Mouse (Mus musculus): ENCODE data around the gene Armc9.

Armc9 gene

DNA sequence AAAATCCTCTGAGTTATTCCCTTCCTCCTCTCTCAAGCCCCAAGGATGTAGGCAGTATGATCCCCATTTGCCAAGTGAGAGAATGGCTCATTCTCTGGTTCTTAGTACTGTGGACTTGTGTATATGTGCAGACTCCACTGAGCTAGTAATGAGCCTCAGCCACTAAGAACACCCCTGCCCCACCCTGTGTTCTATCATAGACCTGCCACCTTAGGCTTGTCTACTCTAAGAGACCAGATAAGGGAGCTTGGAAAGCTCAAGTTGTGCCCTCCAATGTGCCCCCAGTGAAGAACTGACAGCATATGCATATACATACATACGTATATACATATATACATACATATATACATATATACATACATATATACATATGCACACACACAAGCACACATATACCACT lies 56.9 kb downstream of the Armc9 start:
- in situ Hi-C loops (cut with MboI; ENCODE audit: low pct_unique_long_range_greater_than_20kb in 1 of 2, low sequenced_read_pairs in 2 of 2, unreplicated experiment in 1 of 2): loop anchor here in 1 of 2 experiments (10.0 kb wide), 1 partner anchor 123 kb away; no protein-coding TSS in a partner anchor

DNA sequence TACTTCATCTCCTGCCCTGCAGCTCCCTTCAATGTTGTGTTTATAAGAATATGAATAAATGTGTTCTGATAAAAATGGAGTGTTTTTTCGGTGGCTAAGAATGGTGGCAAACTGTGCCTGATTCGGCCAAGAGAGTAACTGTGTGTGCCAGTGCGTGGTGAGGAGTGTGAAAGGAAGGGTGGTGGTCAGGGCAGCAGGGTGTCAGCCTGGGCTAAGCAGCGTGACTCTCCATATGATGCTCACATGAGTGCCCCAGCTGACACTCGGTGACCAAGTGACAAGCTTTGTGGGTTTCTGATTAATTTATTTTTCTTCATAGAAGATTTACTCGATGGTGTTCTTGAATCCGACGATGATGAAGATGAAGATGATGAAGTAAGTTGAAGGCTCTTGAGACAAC lies 58.2 kb downstream of the Armc9 start:
- in situ Hi-C loops (cut with MboI; ENCODE audit: low pct_unique_long_range_greater_than_20kb in 1 of 2, low sequenced_read_pairs in 2 of 2, unreplicated experiment in 1 of 2): loop anchor here in 1 of 2 experiments (10.0 kb wide), 1 partner anchor 122 kb away; no protein-coding TSS in a partner anchor

DNA sequence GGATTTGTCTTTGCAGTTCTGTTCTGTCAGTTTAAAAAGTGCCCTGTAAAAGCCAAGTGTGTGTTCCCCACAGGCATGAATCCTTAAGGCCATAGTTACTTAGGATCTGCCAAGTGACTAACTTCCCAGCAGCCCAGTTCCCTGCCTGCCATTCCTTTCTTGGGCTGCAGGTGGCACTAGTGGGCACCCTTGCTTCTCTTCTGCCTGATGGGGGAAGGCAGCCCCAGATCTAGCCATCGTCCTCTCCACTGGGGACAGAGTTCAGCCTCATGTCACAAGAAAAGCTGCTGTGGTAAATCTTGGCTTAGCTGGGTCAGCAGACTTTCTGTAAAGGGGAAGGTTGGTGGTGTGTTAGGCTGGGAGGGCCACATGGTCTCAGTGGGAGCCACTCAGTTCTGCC lies 59.6 kb downstream of the Armc9 start:
- in situ Hi-C loops (cut with MboI; ENCODE audit: low pct_unique_long_range_greater_than_20kb in 1 of 2, low sequenced_read_pairs in 2 of 2, unreplicated experiment in 1 of 2): loop anchor here in 1 of 2 experiments (10.0 kb wide), 1 partner anchor 121 kb away; no protein-coding TSS in a partner anchor

GRCm38 (mm10) chr1:86215297-86215696 lies 60.7 kb downstream of the Armc9 start:
- in situ Hi-C loops (cut with MboI; ENCODE audit: low pct_unique_long_range_greater_than_20kb in 1 of 2, low sequenced_read_pairs in 2 of 2, unreplicated experiment in 1 of 2): loop anchor here in 1 of 2 experiments (10.0 kb wide), 1 partner anchor 120 kb away; no protein-coding TSS in a partner anchor

GRCm38 (mm10) chr1:86216412-86216811 lies 61.8 kb downstream of the Armc9 start:
- in situ Hi-C loops (cut with MboI; ENCODE audit: low pct_unique_long_range_greater_than_20kb in 1 of 2, low sequenced_read_pairs in 2 of 2, unreplicated experiment in 1 of 2): loop anchor here in 1 of 2 experiments (10.0 kb wide), 1 partner anchor 118 kb away; no protein-coding TSS in a partner anchor

DNA sequence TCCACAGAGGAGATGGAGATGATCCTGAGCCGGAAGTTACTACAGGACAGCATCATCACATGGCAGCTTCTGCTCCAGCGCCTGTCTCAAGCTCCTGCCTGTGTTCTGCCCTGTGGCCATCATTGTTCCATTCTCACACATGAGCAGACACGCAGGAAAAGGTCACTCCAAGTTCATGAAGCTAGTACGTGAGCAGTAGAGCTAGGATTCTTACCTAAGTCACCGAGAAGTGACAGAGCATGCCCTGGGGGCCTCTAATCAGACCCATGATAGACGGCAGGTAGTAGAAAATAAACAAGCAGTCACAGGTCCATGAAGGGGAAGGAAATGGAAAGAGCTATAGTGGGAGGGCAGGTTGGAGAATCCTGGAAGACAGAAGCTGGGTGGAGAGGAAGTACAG lies 63.4 kb downstream of the Armc9 start:
- in situ Hi-C loops (cut with MboI; ENCODE audit: low pct_unique_long_range_greater_than_20kb in 1 of 2, low sequenced_read_pairs in 2 of 2, unreplicated experiment in 1 of 2): loop anchor here in 1 of 2 experiments (10.0 kb wide), 1 partner anchor 117 kb away; no protein-coding TSS in a partner anchor

DNA sequence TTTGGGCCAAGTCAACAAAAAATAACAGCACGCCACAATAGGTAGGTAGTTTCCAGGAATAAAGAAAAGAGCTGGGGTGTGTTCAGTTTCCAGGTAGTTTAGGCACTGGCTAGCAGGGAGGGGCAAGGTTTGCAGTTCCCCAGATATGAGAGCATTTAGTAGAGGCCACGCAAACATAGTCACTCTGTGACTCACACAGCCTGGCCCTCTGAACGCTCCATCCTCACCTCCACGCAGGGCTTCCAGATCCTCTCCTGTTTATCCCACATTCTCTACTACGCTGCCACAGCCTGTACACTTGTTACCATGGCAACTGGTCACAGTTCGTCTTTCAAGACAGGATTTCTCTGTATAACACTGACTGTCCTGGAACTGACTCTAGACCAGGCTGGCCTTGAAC lies 70.6 kb downstream of the Armc9 start:
- in situ Hi-C loops (cut with MboI; ENCODE audit: low pct_unique_long_range_greater_than_20kb in 1 of 2, low sequenced_read_pairs in 2 of 2, unreplicated experiment in 1 of 2): no loop called here

- in situ Hi-C loops (cut with MboI; ENCODE audit: low pct_unique_long_range_greater_than_20kb in 1 of 2, low sequenced_read_pairs in 2 of 2, unreplicated experiment in 1 of 2): no loop called here
Observed at GRCm38 (mm10) chr1:86228653-86229052, 74.1 kb downstream of the Armc9 start.

- in situ Hi-C loops (cut with MboI; ENCODE audit: low pct_unique_long_range_greater_than_20kb in 1 of 2, low sequenced_read_pairs in 2 of 2, unreplicated experiment in 1 of 2): no loop called here
Observed at GRCm38 (mm10) chr1:86229184-86229829, 74.7 kb downstream of the Armc9 start.

GRCm38 (mm10) chr1:86232631-86233030 lies 78.1 kb downstream of the Armc9 start:
- in situ Hi-C loops (cut with MboI; ENCODE audit: low pct_unique_long_range_greater_than_20kb in 1 of 2, low sequenced_read_pairs in 2 of 2, unreplicated experiment in 1 of 2): no loop called here

DNA sequence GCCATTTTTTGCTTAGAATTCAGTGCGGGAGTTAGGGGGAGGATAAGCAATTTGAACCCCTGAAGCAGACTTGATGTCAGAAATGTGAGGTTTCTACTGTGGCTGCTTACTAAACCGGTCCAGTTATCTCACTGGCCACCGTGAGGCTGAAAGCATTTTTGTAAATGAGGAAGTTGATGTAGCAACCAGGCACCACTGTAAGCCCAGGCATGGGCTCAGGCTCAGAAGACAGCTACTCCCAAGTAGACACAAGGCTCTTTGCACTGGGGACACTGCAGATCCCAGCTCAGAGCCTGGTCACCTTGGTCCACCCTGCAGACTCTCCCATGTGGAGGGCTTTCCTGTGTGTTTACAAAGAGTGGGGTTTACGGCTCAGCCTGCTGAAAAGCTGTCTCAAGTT lies 79.2 kb downstream of the Armc9 start:
- in situ Hi-C loops (cut with MboI; ENCODE audit: low pct_unique_long_range_greater_than_20kb in 1 of 2, low sequenced_read_pairs in 2 of 2, unreplicated experiment in 1 of 2): no loop called here

DNA sequence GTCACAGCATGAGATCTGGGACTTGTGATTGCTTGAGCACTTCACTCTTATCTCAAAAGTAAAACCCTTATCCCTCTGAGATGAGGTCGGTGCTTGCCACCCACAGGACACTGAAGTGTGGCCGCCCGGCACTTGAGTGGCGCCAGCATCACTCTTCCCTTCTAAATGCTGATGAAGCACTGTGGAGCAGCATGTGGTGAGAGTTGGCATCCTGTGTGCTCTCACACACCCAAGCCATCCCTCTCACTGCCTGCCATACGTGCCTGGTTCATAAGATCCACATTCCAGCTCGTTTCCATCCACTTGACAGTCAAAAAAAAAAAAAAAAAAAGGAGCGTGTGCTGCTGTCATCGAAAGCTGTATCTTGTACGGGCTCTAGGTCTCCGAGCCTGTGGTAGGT lies 80.5 kb downstream of the Armc9 start:
- in situ Hi-C loops (cut with MboI; ENCODE audit: low pct_unique_long_range_greater_than_20kb in 1 of 2, low sequenced_read_pairs in 2 of 2, unreplicated experiment in 1 of 2): no loop called here

DNA sequence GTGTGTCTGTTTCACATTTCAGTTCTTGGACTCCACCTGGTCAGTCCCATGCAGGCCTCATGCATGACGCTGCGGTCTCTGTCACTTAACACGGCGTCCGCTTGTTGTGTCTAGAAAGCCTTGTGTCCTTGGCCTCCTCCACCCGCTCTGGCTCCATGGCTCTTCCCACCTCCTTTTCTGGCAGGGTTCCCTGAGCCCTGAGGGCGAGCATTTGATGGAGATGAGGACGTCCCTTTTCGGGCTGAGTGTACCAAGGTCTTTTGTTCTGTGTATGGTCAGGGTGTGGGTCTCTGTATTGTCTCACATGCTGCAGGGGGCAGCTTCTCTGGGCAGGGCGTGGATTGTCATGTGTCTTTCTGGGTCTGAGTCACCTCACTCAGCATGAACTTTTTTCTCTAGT lies 81.9 kb downstream of the Armc9 start:
- in situ Hi-C loops (cut with MboI; ENCODE audit: low pct_unique_long_range_greater_than_20kb in 1 of 2, low sequenced_read_pairs in 2 of 2, unreplicated experiment in 1 of 2): no loop called here

DNA sequence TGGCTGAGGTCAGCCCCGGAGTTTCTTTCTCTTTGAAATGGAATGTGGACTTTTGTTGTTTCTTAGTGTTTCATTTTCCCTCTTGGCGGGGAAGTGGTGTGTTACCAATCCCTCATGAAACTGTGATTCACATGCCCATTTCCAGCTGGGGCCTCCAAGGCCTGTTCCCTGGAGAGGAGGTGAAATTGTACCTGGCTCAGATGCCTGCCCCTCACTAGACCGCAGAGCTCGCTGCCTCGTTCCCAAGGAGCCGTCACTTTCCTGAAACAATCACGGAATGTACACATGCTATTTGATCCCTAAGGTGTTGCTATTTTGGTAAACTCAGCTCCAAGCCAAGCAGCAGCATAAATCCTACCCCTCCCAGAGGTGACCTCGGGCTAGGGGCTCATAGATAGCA lies 84.4 kb downstream of the Armc9 start:
- in situ Hi-C loops (cut with MboI; ENCODE audit: low pct_unique_long_range_greater_than_20kb in 1 of 2, low sequenced_read_pairs in 2 of 2, unreplicated experiment in 1 of 2): no loop called here

GRCm38 (mm10) chr1:86239871-86240270 lies 85.3 kb downstream of the Armc9 start:
- in situ Hi-C loops (cut with MboI; ENCODE audit: low pct_unique_long_range_greater_than_20kb in 1 of 2, low sequenced_read_pairs in 2 of 2, unreplicated experiment in 1 of 2): no loop called here

DNA sequence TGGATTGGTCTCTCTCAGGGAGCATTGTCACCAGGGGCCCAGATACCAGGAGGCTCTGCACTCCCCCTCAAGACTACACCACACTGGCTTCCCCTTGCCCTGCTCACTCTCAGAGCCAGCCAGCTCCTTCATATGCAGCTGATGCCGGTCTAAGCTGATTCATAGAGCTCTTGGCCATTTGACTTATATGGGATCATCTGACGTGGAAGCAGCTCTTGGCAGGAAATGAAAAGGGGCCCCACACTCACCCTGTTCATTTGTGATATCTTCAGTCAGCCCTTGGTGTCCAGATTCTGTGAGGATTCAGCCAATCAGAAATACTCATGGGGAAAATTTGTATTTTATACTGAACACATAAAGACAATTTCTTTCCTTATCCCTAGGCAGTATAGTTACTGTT lies 86.4 kb downstream of the Armc9 start:
- in situ Hi-C loops (cut with MboI; ENCODE audit: low pct_unique_long_range_greater_than_20kb in 1 of 2, low sequenced_read_pairs in 2 of 2, unreplicated experiment in 1 of 2): no loop called here

GRCm38 (mm10) chr1:86243490-86243889 lies 88.9 kb downstream of the Armc9 start:
- in situ Hi-C loops (cut with MboI; ENCODE audit: low pct_unique_long_range_greater_than_20kb in 1 of 2, low sequenced_read_pairs in 2 of 2, unreplicated experiment in 1 of 2): no loop called here

DNA sequence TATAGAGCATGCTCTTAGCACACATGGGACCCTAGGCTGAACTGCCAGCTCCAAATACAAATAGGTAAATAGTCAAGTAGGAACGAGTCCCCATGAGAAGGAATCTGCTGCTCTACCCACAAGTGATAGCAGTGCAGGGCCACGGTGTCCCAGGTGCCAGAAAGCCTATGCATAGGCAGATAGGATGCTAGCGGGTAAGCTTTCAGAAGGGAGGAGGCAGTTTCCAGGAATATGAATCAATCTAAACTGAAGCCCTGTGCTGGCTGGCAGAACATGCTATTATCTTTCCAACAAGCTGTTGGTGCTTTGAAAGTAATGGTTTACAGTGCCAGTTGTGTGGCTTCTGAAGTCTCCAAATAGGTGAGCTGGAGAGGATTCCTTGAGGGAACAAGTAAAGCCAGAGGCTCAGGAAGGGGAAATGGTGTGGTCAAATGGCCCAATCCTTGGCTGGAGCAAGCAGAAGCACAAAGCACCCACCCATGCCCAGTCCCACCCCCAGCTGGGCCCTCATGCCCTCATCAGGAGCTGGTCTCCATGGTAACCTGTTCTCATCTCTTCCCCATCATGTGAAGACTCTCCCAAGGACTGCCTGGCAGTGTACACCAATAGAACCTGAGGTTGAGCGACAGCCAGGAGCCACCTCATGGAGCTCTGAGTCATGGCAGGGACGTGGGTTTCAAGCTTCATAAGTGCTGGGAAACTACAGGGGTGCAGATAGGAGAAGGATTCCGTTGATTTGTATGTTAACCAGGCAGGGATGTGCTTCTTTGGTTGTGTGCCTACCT lies 90.9 kb downstream of the Armc9 start:
- in situ Hi-C loops (cut with MboI; ENCODE audit: low pct_unique_long_range_greater_than_20kb in 1 of 2, low sequenced_read_pairs in 2 of 2, unreplicated experiment in 1 of 2): no loop called here

- in situ Hi-C loops (cut with MboI; ENCODE audit: low pct_unique_long_range_greater_than_20kb in 1 of 2, low sequenced_read_pairs in 2 of 2, unreplicated experiment in 1 of 2): no loop called here
Observed at GRCm38 (mm10) chr1:86253410-86253809, 98.8 kb downstream of the Armc9 start.

GRCm38 (mm10) chr1:86256311-86256710 lies 101.7 kb downstream of the Armc9 start:
- in situ Hi-C loops (cut with MboI; ENCODE audit: low pct_unique_long_range_greater_than_20kb in 1 of 2, low sequenced_read_pairs in 2 of 2, unreplicated experiment in 1 of 2): no loop called here

Measured in mouse embryonic stem cell (cell line).